Mouse (Mus musculus): ENCODE data around the gene Atp5c1. TPM values are rescaled to one million over a fixed set of nuclear protein-coding genes. Genes with fewer than 3 reads are reported as not detected.

Atp5c1 gene
- total and polyA plus RNA-seq, 2 experiments from 2014 or later = 519 to 663 TPM

GRCm38 (mm10) chr2:10108535-10109189 lies 28.4 kb upstream of the Atp5c1 start:
- ATAC-seq (no peak), DNase-seq (no peak)
- Histone ChIP-seq H3K4me2 (ENCODE audit: low read depth) (no peak overlapping the region), H3K27ac (ENCODE audit: low read depth, low read length) (no peak overlapping the region), H3K4me1 (ENCODE audit: insufficient read depth) (no peaks in the 10 kb centered on the region), H3K4me3 (ENCODE audit: low read depth, low read length) (no peak overlapping the region), H3K27me3 (ENCODE audit: insufficient read depth, low read length) (no peaks in the 10 kb centered on the region), H3K9ac (no peak overlapping the region), H3K36me3 (ENCODE audit: insufficient read depth) (no peaks in the 10 kb centered on the region), H3K9me3 (ENCODE audit: low read length) (no peaks in the 10 kb centered on the region)
- no peak for TF ChIP-seq CTCF (IDR thresholded peaks at IDR 0.05; ENCODE audit: low read depth)
- 76% methylated on average over 6 of the region's 6 CpGs for WGBS

DNA sequence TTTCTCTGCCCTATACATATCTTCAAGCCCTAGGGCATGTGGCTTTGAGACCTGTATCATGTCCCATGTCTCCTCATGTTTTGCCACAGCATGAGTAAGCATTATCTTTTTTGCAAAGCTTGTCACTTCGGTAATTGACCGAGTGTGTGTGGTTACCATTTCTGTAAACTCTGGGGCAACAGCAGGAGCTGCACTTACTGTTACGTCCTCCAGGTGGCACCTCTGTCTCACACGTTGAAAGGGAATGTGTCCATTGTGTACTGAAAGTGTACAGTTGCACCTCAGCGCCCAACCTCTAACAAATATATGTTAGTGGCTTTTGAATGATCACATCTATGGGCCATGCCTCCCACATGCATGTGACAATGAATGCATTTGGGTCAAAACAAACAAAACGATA lies 20.9 kb upstream of the Atp5c1 start:
- Histone ChIP-seq H3K4me2 (ENCODE audit: low read depth) (no peak overlapping the region), H3K4me3 (ENCODE audit: low read depth, low read length) (no peak overlapping the region), H3K9me3 (ENCODE audit: low read length) (no peaks in the 10 kb centered on the region), H3K27me3 (ENCODE audit: insufficient read depth, low read length) (no peaks in the 10 kb centered on the region), H3K9ac (no peak overlapping the region), H3K27ac (ENCODE audit: low read depth, low read length) (no peak overlapping the region), H3K4me1 (ENCODE audit: insufficient read depth) (no peaks in the 10 kb centered on the region), H3K36me3 (ENCODE audit: insufficient read depth) (no peaks in the 10 kb centered on the region)
- DNase-seq (peak; percentile 68), ATAC-seq (no peak)
- TF ChIP-seq CTCF (IDR thresholded peaks at IDR 0.05; ENCODE audit: low read depth) = peak; percentile 91
- WGBS = 38% methylated on average over 6 of the region's 6 CpGs

DNA sequence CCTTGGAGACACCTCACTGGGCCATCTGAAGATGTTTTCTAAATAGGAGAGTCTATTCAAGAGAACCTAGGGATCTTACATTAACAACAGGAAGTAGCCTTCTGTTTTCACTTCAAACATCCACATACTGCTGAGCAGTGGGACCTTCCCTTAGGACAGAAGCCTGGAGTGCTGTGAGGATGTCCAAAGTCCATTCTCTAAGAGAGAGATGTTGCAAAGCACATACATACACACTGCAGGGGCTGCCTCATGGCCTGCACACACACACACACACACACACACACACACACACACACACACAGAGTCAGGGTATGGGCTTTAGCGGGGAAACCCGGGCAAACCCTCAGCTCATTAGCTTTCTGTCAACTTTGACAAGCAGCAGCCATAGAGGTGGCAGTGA lies 20.2 kb upstream of the Atp5c1 start:
- H3K4me3 ChIP-seq (ENCODE audit: low read depth, low read length) = no peak overlapping the region
- TF ChIP-seq CTCF (IDR thresholded peaks at IDR 0.05; ENCODE audit: low read depth) = no peak
- H3K4me2 ChIP-seq (ENCODE audit: low read depth) = no peak overlapping the region
- WGBS = 76% methylated on average over 2 of the region's 2 CpGs
- H3K27ac ChIP-seq (ENCODE audit: low read depth, low read length) = no peak overlapping the region
- DNase-seq = no peak
- H3K9me3 ChIP-seq (ENCODE audit: low read length) = no peaks in the 10 kb centered on the region
- H3K36me3 ChIP-seq (ENCODE audit: insufficient read depth) = no peaks in the 10 kb centered on the region
- no peaks in the 10 kb centered on the region for H3K4me1 ChIP-seq (ENCODE audit: insufficient read depth)
- no peak overlapping the region for H3K9ac ChIP-seq
- ATAC-seq = no peak
- no peaks in the 10 kb centered on the region for H3K27me3 ChIP-seq (ENCODE audit: insufficient read depth, low read length)

DNA sequence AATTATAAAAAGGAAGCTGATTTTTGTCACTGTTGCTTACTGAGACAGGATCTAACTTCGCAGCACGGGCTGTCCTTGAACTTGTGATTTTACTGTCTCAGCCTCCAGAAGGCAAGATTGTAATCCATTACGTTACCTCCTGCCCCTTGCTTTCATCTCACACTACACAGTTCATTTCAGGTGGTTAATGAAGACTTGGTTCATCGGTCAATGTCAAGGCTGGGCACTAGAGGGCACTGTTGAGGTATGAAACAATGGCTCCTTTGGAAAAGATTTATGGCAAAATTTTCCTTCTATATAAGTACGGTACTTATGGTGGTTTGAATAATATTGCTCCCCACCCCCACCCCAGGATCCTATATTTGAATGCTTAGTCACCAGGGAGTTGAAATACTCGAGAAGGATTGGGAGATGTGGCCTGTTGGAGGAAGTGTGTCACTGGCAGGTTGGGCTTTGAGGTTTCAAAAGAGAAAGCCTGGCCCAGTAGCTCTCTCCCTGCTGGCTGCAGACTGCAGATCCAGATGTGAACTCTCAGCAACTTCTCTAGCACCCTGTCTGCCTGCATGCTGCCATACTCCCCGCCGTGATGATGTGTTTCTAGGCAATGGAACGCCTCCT lies 18.4 kb upstream of the Atp5c1 start:
- Histone ChIP-seq H3K27ac (ENCODE audit: low read depth, low read length) (no peak overlapping the region), H3K9me3 (ENCODE audit: low read length) (no peaks in the 10 kb centered on the region), H3K4me2 (ENCODE audit: low read depth) (no peak overlapping the region), H3K4me1 (ENCODE audit: insufficient read depth) (no peaks in the 10 kb centered on the region), H3K9ac (no peak overlapping the region), H3K27me3 (ENCODE audit: insufficient read depth, low read length) (no peaks in the 10 kb centered on the region), H3K4me3 (ENCODE audit: low read depth, low read length) (no peak overlapping the region), H3K36me3 (ENCODE audit: insufficient read depth) (no peaks in the 10 kb centered on the region)
- peak; percentile 83 for TF ChIP-seq CTCF (IDR thresholded peaks at IDR 0.05; ENCODE audit: low read depth)
- WGBS = 34% methylated on average over 9 of the region's 9 CpGs
- DNase-seq = peak; percentile 81
- peak; percentile 66 for ATAC-seq

DNA sequence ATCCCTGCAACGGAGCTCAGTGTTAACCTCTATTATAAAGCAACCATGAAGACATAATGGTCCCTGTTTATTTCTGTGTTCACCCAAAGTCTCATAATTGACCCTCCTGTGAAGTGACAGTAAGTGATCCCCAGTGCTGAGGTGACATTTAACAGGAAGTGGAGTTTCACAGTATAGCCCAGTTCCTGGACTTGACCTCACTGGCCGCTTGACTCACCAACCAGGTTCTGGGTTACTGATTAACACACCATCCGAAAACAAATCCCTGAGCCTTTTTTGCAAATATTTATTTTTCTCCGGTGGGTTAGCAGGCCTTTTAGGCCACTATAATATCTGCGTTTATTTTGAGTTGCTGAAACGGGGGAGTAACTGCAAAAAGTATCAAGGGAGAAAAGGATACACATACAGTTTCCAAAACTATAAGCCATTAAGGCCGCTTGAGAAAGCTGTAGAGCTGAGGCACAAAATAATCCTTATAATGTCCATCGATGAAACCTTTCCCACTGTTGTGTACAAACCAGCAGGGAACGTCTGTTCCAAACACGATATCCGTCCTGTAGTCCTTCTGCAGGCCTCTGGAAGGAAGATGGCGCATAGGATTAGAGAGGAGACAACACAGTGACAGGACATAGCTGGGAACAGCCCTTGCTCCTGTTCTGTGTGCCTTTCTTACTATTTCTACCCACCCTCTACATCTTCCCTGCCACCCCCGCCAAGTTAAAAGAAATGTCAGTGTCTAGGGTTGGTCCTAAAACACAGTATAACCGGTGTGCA lies 14.2 kb upstream of the Atp5c1 start:
- H3K9me3 ChIP-seq (ENCODE audit: low read length) = no peaks in the 10 kb centered on the region
- no peak overlapping the region for H3K4me3 ChIP-seq (ENCODE audit: low read depth, low read length)
- DNase-seq (no peak), ATAC-seq (no peak)
- H3K9ac ChIP-seq = no peak overlapping the region
- no peak for TF ChIP-seq CTCF (IDR thresholded peaks at IDR 0.05; ENCODE audit: low read depth)
- H3K27me3 ChIP-seq (ENCODE audit: insufficient read depth, low read length) = no peaks in the 10 kb centered on the region
- H3K27ac ChIP-seq (ENCODE audit: low read depth, low read length) = no peak overlapping the region
- WGBS = 91% methylated on average over 14 of the region's 14 CpGs
- peaks cover 28% of the 10 kb centered on the region for H3K36me3 ChIP-seq (ENCODE audit: insufficient read depth)
- H3K4me1 ChIP-seq (ENCODE audit: insufficient read depth) = no peaks in the 10 kb centered on the region
- H3K4me2 ChIP-seq (ENCODE audit: low read depth) = no peak overlapping the region

DNA sequence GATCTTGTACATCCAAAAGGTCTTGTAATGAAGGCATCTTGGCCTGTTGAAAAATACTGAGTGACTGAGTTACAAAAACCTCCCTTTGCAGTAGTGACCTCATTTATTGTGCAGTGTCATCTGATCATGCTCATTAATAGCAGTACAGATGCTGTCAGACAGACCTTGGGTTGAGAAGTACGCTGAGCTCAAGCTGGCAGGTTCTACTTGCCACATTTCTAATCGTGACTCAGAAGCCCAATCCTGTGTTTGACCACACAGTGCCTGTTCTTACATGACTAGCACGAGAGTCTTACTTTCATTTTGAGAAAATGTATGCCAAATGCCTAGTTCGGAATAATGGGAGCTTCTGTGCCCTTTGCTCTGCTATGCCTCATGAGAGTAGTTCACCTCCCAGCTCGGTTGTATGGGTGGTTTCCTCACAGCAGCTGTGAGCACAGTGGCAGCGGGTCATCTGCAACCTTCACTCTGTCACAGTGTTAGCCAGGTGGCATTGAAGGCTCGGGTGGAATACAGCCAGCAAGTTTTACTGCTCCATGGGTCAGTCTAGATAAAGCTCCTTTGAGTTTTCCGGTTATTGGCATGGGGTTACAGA lies 7.0 kb upstream of the Atp5c1 start:
- TF ChIP-seq CTCF (IDR thresholded peaks at IDR 0.05; ENCODE audit: low read depth) = no peak
- Histone ChIP-seq H3K4me3 (ENCODE audit: low read depth, low read length) (no peak overlapping the region), H3K4me1 (ENCODE audit: insufficient read depth) (no peaks in the 10 kb centered on the region), H3K9me3 (ENCODE audit: low read length) (no peaks in the 10 kb centered on the region), H3K4me2 (ENCODE audit: low read depth) (no peak overlapping the region), H3K9ac (no peak overlapping the region), H3K27me3 (ENCODE audit: insufficient read depth, low read length) (no peaks in the 10 kb centered on the region), H3K27ac (ENCODE audit: low read depth, low read length) (no peak overlapping the region), H3K36me3 (ENCODE audit: insufficient read depth) (peaks cover 36% of the 10 kb centered on the region)
- ATAC-seq = no peak
- no peak for DNase-seq
- WGBS = 84% methylated on average over 8 of the region's 8 CpGs

Data from forebrain, postnatal 0 days (tissue).